Mouse (Mus musculus): ENCODE results near the gene Hoxc12. TPM values are rescaled to one million over a fixed set of nuclear protein-coding genes. Genes with fewer than 3 reads are reported as not detected.

The Hoxc12 gene
- total and polyA plus RNA-seq, 3 experiments, result not detected

Other genes starting within 250 kb of the Hoxc12 start
- gene Calcoco1, start 214.6 kb upstream of the Hoxc12 start, total RNA-seq (2012; rRNA removed), result 2.7 and 8.5 TPM in 2 replicates
- gene Calcoco1, start 214.6 kb upstream of the Hoxc12 start, total RNA-seq (2014; rRNA removed), result 3.6 and 4.5 TPM in 2 replicates
- gene Calcoco1, start 214.6 kb upstream of the Hoxc12 start, polyA plus RNA-seq (2012; ENCODE audit: insufficient read length, low read depth), result 7.6 and 9.7 TPM in 2 replicates
- not detected in 2 replicates for gene Hoxc13, start 15.7 kb upstream of the Hoxc12 start, total RNA-seq (2012; rRNA removed)
- not detected in 2 replicates for gene Hoxc13, start 15.7 kb upstream of the Hoxc12 start, total RNA-seq (2014; rRNA removed)
- gene Hoxc13, start 15.7 kb upstream of the Hoxc12 start, polyA plus RNA-seq (2012; ENCODE audit: insufficient read length, low read depth), result not detected in 2 replicates
- not detected in 2 replicates for gene Hoxc11, start 17.7 kb downstream of the Hoxc12 start, total RNA-seq (2012; rRNA removed)
- gene Hoxc11, start 17.7 kb downstream of the Hoxc12 start, total RNA-seq (2014; rRNA removed), result not detected in 2 replicates
- gene Hoxc11, start 17.7 kb downstream of the Hoxc12 start, polyA plus RNA-seq (2012; ENCODE audit: insufficient read length, low read depth), result not detected in 2 replicates
- not detected in 2 replicates for gene Hoxc10, start 30.0 kb downstream of the Hoxc12 start, total RNA-seq (2012; rRNA removed)
- not detected in 2 replicates for gene Hoxc10, start 30.0 kb downstream of the Hoxc12 start, total RNA-seq (2014; rRNA removed)
- 0.11 and 0.12 TPM in 2 replicates for gene Hoxc10, start 30.0 kb downstream of the Hoxc12 start, polyA plus RNA-seq (2012; ENCODE audit: insufficient read length, low read depth)
- not detected in 2 replicates for gene Hoxc5, start 30.7 kb downstream of the Hoxc12 start, total RNA-seq (2012; rRNA removed)
- 0.15 TPM in 1 of 2 replicates, not detected in the other for gene Hoxc5, start 30.7 kb downstream of the Hoxc12 start, total RNA-seq (2014; rRNA removed)
- 0.16 and 0.22 TPM in 2 replicates for gene Hoxc5, start 30.7 kb downstream of the Hoxc12 start, polyA plus RNA-seq (2012; ENCODE audit: insufficient read length, low read depth)
- not detected in 2 replicates for gene Hoxc9, start 39.7 kb downstream of the Hoxc12 start, total RNA-seq (2012; rRNA removed)
- gene Hoxc9, start 39.7 kb downstream of the Hoxc12 start, total RNA-seq (2014; rRNA removed), result 0.12 TPM in 1 of 2 replicates, not detected in the other
- gene Hoxc9, start 39.7 kb downstream of the Hoxc12 start, polyA plus RNA-seq (2012; ENCODE audit: insufficient read length, low read depth), result 0.20 and 0.26 TPM in 2 replicates
- not detected in 2 replicates for gene Hoxc8, start 53.9 kb downstream of the Hoxc12 start, total RNA-seq (2012; rRNA removed)
- gene Hoxc8, start 53.9 kb downstream of the Hoxc12 start, total RNA-seq (2014; rRNA removed), result not detected in 2 replicates
- gene Hoxc8, start 53.9 kb downstream of the Hoxc12 start, polyA plus RNA-seq (2012; ENCODE audit: insufficient read length, low read depth), result not detected in 2 replicates
- 0.42 and 0.76 TPM in 2 replicates for gene Hoxc6, start 61.5 kb downstream of the Hoxc12 start, total RNA-seq (2012; rRNA removed)
- gene Hoxc6, start 61.5 kb downstream of the Hoxc12 start, total RNA-seq (2014; rRNA removed), result 0.59 and 0.79 TPM in 2 replicates
- 2.9 and 4.5 TPM in 2 replicates for gene Hoxc6, start 61.5 kb downstream of the Hoxc12 start, polyA plus RNA-seq (2012; ENCODE audit: insufficient read length, low read depth)
- 5.7 and 7.8 TPM in 2 replicates for gene Hoxc4, start 82.2 kb downstream of the Hoxc12 start, total RNA-seq (2012; rRNA removed)
- 8.6 and 10.4 TPM in 2 replicates for gene Hoxc4, start 82.2 kb downstream of the Hoxc12 start, total RNA-seq (2014; rRNA removed)
- 31.7 and 37.0 TPM in 2 replicates for gene Hoxc4, start 82.2 kb downstream of the Hoxc12 start, polyA plus RNA-seq (2012; ENCODE audit: insufficient read length, low read depth)
- gene Smug1, start 230.3 kb downstream of the Hoxc12 start, total RNA-seq (2012; rRNA removed), result 7.3 and 7.8 TPM in 2 replicates
- 9.5 and 9.8 TPM in 2 replicates for gene Smug1, start 230.3 kb downstream of the Hoxc12 start, total RNA-seq (2014; rRNA removed)
- gene Smug1, start 230.3 kb downstream of the Hoxc12 start, polyA plus RNA-seq (2012; ENCODE audit: insufficient read length, low read depth), result 6.1 and 7.3 TPM in 2 replicates